Mouse (Mus musculus): ENCODE measurements around the gene Toe1.

- no peak for TF ChIP-seq POLR2A (IDR thresholded peaks at IDR 0.05; ENCODE audit: low read depth, low read length)
- TF ChIP-seq PAX5 (IDR thresholded peaks at IDR 0.05; ENCODE audit: low read length): no peak
- TF ChIP-seq BHLHE40 (IDR thresholded peaks at IDR 0.05; ENCODE audit: low read depth, low read length): no peak
- no peak for TF ChIP-seq ELF1 (IDR thresholded peaks at IDR 0.05; ENCODE audit: low read depth, low read length)
- no peak for TF ChIP-seq CTCF (conservative IDR thresholded peaks at IDR 0.05 in 1 of 2, IDR thresholded peaks at IDR 0.05 in 1 of 2; ENCODE audit: low read depth in 2 of 2, low read length in 2 of 2)
- TF ChIP-seq ZNF384 (IDR thresholded peaks at IDR 0.05; ENCODE audit: low read depth, low read length): no peak
- no peak for TF ChIP-seq EP300 (IDR thresholded peaks at IDR 0.05; ENCODE audit: low read length)
- TF ChIP-seq USF1 (IDR thresholded peaks at IDR 0.05; ENCODE audit: low read depth, low read length): no peak
- no peak for TF ChIP-seq UBTF (IDR thresholded peaks at IDR 0.05; ENCODE audit: low read depth, low read length)
- TF ChIP-seq ETS1 (conservative IDR thresholded peaks at IDR 0.05; ENCODE audit: low read depth, low read length): no peak
- no peak for TF ChIP-seq HCFC1 (IDR thresholded peaks at IDR 0.05; ENCODE audit: low read depth, low read length)
- no peak for TF ChIP-seq TCF12 (IDR thresholded peaks at IDR 0.05; ENCODE audit: low read depth, low read length)
Measured at GRCm38 (mm10) chr4:116815276-116815675, 7.8 kb upstream of the Toe1 start.
